Mouse (Mus musculus) embryonic facial prominence, embryonic 15.5 days (tissue): ENCODE results near the gene Cd99l2. TPM values are rescaled to one million over a fixed set of nuclear protein-coding genes. Genes with fewer than 3 reads are reported as not detected.

Experiments
- microRNA-seq: library from miRNA; unstranded; fragments of <30 nt; microRNA quantifications from one replicate; pipeline ENCODE4, GENCODE M21; 2016; ENCODE audit warnings: borderline number of aligned reads
- polyA plus RNA-seq: library from polyadenylated mRNA; unstranded; fragments of >200 nt; fragmentation: Nextera tagmentation; extraction: Ambion mirVana; gene quantifications from 2 replicates; pipeline ENCODE4 v1.2.1, GENCODE M21; 2015

The Cd99l2 gene
- polyA plus RNA-seq, 1 experiment from 2014 or later, result 36.4 TPM

Small RNAs within 50 kb of the gene (microRNA-seq; reads per million reads assigned to microRNA genes)
- gene Gm23945, result not detected

Other genes starting within 250 kb of the Cd99l2 start
- 11.6 and 12.4 TPM in 2 replicates for gene Mtmr1, start 128.1 kb downstream of the Cd99l2 start, polyA plus RNA-seq
- 196 and 201 TPM in 2 replicates for gene Hmgb3, start 63.1 kb upstream of the Cd99l2 start, polyA plus RNA-seq
- 0.77 and 0.81 TPM in 2 replicates for gene Gpr50, start 170.8 kb upstream of the Cd99l2 start, polyA plus RNA-seq